18 mouse cellular contexts compared by ENCODE assay signal in the genomic region with DNA sequence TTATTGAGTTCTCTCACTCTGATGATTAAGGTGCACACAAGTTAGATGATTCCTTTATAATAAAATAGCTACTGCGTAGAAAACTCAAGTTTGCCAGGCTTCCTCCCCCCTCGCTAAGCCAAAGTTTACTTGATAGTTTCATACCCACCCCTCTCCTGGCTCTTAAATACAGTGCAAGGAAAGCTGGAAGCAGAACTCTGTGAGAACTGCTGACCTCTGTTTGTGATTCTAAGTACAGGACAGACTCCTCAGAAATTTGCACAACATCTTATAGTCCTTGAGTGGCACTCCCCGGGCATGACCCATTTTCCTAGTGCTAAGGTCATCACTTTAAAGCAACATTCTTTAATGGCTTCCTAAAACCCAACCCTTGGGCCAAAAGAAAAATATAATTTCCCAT.
"Had no signal": no experiment of that assay in that cellular context is flagged by ENCODE, and none has a peak within 500 bp of the region (broad histone marks: within the 10 kb centered on the region; RNA-seq: fewer than 3 reads in every experiment).

No protein-coding gene starts in this region.

- DNase-seq: kidney, adult 11 months; kidney, adult 8-10 months; kidney, postnatal 10 days; kidney, postnatal 36 days; left cerebral cortex, postnatal 4 days; lung, adult 18-20 months; lung, postnatal 10 days; lung, postnatal 36 days; midbrain, embryonic 14.5 days; thymus, adult 18-20 months; thymus, postnatal 4 days had no signal

- H3K9ac ChIP-seq: kidney, embryonic 15.5 days; limb, embryonic 12.5 days; limb, embryonic 15.5 days; liver, embryonic 14.5 days; lung, embryonic 15.5 days; neural tube, embryonic 13.5 days had no signal

- H3K36me3 ChIP-seq: kidney, embryonic 15.5 days; limb, embryonic 12.5 days; limb, embryonic 15.5 days; lung, embryonic 15.5 days; neural tube, embryonic 13.5 days had no signal

- H3K27me3 ChIP-seq: kidney, embryonic 15.5 days; limb, embryonic 12.5 days; limb, embryonic 15.5 days; lung, embryonic 15.5 days; megakaryocyte, embryonic 14.5 days; neural tube, embryonic 13.5 days had no signal

- H3K4me3 ChIP-seq: kidney, embryonic 15.5 days; limb, embryonic 12.5 days; limb, embryonic 15.5 days; lung, embryonic 15.5 days; megakaryocyte, embryonic 14.5 days; neural tube, embryonic 13.5 days had no signal

- H3K4me1 ChIP-seq: kidney, embryonic 15.5 days; limb, embryonic 12.5 days; limb, embryonic 15.5 days; lung, embryonic 15.5 days; megakaryocyte, embryonic 14.5 days; neural tube, embryonic 13.5 days had no signal

- H3K27ac ChIP-seq: kidney, embryonic 15.5 days; limb, embryonic 12.5 days; limb, embryonic 15.5 days; liver, embryonic 14.5 days; lung, embryonic 15.5 days; neural tube, embryonic 13.5 days had no signal

- H3K9me3 ChIP-seq: kidney, embryonic 15.5 days; limb, embryonic 12.5 days; limb, embryonic 15.5 days; lung, embryonic 15.5 days; megakaryocyte, embryonic 14.5 days; neural tube, embryonic 13.5 days had no signal
